Mouse (Mus musculus): Measurements from ENCODE around the gene Ppp4r4. TPM values are rescaled to one million over a fixed set of nuclear protein-coding genes. Genes with fewer than 3 reads are reported as not detected.
"Not testable (repeated sequence)": the region's sequence is repeated elsewhere in the genome, so short reads cannot be mapped to it uniquely, and the experiment has no call there.

Gene Ppp4r4
- under 1 TPM; 0.27 to 0.84 TPM for total RNA-seq (2021)
- long read RNA-seq, experiment 1, result 0 reads
- long read RNA-seq, experiment 2, result 0 reads

DNA sequence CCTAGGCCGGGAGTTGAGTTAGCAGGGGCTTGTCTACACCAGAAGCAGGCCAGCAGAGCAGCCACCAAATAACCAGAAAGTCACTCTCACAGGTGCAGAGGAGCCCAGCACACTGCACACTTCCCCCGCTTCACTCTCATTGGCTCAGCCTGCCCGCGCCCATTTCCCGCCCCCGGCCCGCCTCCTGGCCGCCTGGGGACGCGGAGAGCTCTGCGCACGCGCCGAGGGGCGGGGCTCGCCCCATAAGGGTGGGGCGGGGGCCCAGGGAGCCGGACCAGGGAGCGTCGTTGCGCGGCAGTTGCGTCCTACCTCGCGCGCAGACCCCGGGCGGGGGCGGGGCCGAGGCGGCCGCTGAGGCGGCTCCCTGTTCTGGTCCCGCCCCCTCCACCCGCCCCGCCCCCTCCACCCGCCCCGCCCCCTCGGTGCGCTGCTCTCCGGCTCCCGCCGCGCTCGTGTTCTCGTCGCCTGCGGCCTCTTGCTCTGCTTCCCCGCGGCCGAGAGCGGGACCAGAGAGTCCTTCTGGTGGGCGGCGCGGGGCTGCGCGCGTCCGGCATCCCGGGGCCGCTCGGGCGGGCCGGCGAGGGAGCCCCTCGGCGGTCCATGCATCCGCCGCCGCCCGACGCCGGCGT, at the start of gene Ppp4r4:
TSS of gene Ppp4r4 (plus strand) at position 264 of the 629 bp plus-strand sequence.
- peak; percentile 92 for DNase-seq
- intact Hi-C loops (cut with DNase I; ENCODE audit: low total_unique reads), result no loop called here

GRCm38 (mm10) chr12:103482781-103483180, 49.3 kb upstream of the Ppp4r4 start:
- intact Hi-C loops (cut with DNase I; ENCODE audit: low total_unique reads), result loop anchor here (5.0 kb wide), 1 partner anchor 45 kb away; no protein-coding TSS in a partner anchor
- no peak for DNase-seq

- DNase-seq, result not testable (repeated sequence)
- intact Hi-C loops (cut with DNase I; ENCODE audit: low total_unique reads), result loop anchor here (5.0 kb wide), 1 partner anchor 47 kb away; no protein-coding TSS in a partner anchor
Measured at GRCm38 (mm10) chr12:103484200-103484972, 47.7 kb upstream of the Ppp4r4 start.

GRCm38 (mm10) chr12:103486726-103487125, 45.4 kb upstream of the Ppp4r4 start:
- intact Hi-C loops (cut with DNase I; ENCODE audit: low total_unique reads), result no loop called here
- DNase-seq, result peak; percentile 28

DNA sequence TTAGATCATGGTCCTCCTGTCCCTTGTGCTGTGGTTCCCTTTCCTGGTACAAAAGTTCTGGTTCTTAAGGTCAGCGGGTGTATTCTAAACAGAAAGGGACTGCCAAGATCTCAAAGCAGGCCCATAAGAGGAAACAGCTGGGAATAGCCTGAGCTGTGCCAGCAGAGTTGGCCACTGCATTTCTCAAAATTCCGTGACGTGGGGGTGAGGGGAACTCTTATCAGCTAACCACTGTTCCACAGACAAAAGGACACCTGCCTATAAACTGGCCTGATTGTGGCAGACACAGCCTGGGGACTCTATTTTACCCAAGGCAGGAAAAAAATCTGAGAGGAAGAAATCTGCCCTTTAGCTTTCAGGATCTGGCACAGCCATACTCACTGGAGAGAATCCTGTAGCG, 44.8 kb upstream of the Ppp4r4 start:
- DNase-seq, result peak; percentile 28
- intact Hi-C loops (cut with DNase I; ENCODE audit: low total_unique reads), result no loop called here

- DNase-seq, result no peak
- intact Hi-C loops (cut with DNase I; ENCODE audit: low total_unique reads), result no loop called here
Measured at GRCm38 (mm10) chr12:103487750-103488149, 44.3 kb upstream of the Ppp4r4 start.

DNA sequence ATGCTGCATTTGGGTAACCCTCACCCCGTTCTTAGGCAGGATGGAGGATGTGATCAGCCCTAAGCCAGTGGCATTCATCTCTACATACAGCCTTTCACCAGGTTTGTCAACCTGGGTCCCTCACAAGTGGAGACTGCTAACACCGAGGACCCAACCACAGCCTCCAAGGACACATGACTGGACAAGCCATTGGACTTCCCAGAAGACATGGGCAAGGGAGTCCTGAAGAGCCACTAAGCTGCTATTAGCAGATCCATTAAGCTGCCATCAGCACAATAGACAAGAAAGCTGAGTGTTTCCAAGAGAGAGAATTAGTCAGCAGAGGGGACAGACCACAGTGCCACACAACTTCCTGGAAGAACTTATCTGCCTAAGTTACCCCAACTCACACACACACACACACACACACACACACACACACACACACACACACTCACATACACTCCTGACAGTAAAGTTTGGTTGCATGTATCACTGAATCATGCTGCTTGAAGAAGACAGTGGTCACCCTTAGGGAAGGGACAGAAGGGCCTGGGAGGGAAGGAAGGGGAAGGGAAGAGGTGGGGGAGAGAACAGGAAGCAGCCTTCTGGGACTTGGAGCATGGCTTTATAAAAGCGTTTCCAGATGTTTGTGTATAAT, 40.9 kb upstream of the Ppp4r4 start:
- intact Hi-C loops (cut with DNase I; ENCODE audit: low total_unique reads), result no loop called here
- no peak for DNase-seq

- intact Hi-C loops (cut with DNase I; ENCODE audit: low total_unique reads), result loop anchor here (2.0 kb wide), 1 partner anchor 66 kb away; no protein-coding TSS in a partner anchor
Measured at GRCm38 (mm10) chr12:103492767-103493166, 39.3 kb upstream of the Ppp4r4 start.

DNA sequence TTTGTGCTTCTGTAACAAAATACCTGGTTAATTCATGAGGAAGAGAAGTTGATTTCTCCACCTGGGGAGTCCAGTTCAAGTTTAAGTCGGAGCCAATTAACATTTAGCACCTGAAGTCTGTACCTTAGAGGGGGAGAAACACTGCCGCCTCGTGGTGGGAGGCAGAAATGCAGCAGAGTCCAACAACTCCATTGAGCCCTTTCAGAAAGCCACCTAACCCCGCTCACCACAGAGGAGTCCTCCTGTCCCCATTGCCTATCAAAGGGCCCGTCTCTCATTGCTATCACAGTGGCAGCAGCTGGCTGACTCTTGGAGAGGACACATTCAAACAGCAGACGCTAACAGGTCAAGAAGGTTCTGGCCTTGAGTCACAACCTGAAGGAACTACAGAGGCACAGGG, 37.6 kb upstream of the Ppp4r4 start:
- peak; percentile 29 for DNase-seq
- intact Hi-C loops (cut with DNase I; ENCODE audit: low total_unique reads), result no loop called here

More at GRCm38 (mm10) chr12:103492767-103493166, 39.3 kb upstream of the Ppp4r4 start:
- peak; percentile 60 for DNase-seq

- peak; percentile 43 for DNase-seq
- intact Hi-C loops (cut with DNase I; ENCODE audit: low total_unique reads), result no loop called here
Measured at GRCm38 (mm10) chr12:103498768-103499167, 33.3 kb upstream of the Ppp4r4 start.

GRCm38 (mm10) chr12:103499261-103499660, 32.8 kb upstream of the Ppp4r4 start:
- intact Hi-C loops (cut with DNase I; ENCODE audit: low total_unique reads), result no loop called here
- no peak for DNase-seq

GRCm38 (mm10) chr12:103503300-103503699, 28.8 kb upstream of the Ppp4r4 start:
- DNase-seq, result no peak
- intact Hi-C loops (cut with DNase I; ENCODE audit: low total_unique reads), result no loop called here

- no peak for DNase-seq
- intact Hi-C loops (cut with DNase I; ENCODE audit: low total_unique reads), result no loop called here
Measured at GRCm38 (mm10) chr12:103504402-103504801, 27.7 kb upstream of the Ppp4r4 start.

DNA sequence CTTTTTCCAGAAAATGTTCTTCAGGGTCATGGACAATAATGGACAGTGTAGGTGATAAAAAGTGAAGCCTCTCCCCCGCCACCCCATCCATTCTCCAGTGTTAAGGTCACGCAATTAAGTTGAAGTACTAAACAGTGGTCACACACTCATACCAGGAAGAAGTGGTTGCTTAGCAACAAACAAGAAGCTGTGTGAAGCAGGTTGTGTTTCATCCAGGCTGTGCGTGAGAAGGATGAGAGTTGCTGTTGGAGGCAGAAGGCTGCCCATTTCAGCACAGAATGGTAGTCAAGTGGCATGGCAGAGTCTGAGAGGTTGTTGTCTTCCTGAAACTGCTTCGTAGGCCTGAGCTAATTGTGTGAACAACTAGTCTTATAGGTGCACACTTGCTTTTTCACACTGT, 23.7 kb upstream of the Ppp4r4 start:
- no peak for DNase-seq
- intact Hi-C loops (cut with DNase I; ENCODE audit: low total_unique reads), result no loop called here

DNA sequence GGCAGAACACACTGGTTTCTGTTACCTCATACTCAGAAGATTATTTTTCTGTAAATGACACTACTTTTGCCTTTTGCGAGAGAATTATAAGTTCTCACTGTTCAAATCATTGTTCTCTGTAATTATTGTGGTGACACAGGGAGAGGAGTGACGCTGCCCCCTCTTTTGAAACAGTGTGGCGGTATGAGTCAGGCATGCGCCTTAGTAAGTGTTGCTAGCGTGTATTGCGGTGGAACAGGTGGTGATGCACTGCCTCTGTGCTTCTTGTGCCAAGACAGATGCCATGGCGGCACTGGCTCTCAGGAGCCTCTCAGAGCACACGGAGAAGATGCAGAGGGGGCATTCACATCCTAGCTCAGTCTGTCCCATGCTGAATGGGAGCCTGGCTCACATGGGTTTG, 22.2 kb upstream of the Ppp4r4 start:
- DNase-seq, result no peak
- intact Hi-C loops (cut with DNase I; ENCODE audit: low total_unique reads), result no loop called here

DNA sequence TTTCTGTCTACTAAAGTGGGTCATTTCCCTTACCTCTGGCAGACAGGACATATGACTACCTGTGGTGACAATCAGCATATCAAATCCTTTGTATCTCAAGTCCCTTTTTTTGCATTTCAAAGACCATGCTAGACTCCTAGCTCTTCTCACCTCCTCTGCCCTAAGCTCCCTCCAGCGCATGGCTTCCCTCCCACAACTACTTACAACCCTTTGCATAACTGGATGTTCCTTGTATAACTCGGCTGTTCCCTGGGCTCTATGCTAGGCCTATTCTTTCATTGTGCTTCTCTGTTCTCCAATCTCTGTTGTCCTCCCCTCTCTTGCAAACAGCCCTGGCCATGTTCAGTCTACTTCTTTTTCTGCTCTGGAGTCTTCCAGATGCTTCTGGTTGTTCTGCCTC, 20.5 kb upstream of the Ppp4r4 start:
- intact Hi-C loops (cut with DNase I; ENCODE audit: low total_unique reads), result no loop called here
- no peak for DNase-seq

- no peak for DNase-seq
- intact Hi-C loops (cut with DNase I; ENCODE audit: low total_unique reads), result no loop called here
Measured at GRCm38 (mm10) chr12:103513039-103513438, 19.0 kb upstream of the Ppp4r4 start.

DNA sequence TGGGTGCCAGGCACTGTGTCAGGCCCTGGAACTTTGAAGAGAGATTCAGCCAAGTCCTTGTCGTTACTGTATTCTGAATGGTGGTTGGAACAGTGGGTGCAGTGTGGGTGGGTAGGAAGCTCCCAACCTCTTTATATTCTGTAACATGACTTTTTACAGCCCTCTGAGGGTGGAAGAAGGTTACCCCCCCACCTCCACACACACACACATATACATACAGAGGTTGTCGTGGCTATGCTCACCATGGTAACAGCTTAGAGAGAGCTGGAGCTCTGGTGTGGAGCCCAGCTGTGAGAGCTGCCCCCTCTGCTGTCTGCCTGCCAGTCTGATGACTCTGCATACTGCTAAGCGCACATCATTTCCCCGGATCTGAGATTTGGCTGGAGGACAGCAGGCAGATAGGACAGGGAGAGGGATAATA, 18.6 kb upstream of the Ppp4r4 start:
- intact Hi-C loops (cut with DNase I; ENCODE audit: low total_unique reads), result no loop called here
- no peak for DNase-seq

DNA sequence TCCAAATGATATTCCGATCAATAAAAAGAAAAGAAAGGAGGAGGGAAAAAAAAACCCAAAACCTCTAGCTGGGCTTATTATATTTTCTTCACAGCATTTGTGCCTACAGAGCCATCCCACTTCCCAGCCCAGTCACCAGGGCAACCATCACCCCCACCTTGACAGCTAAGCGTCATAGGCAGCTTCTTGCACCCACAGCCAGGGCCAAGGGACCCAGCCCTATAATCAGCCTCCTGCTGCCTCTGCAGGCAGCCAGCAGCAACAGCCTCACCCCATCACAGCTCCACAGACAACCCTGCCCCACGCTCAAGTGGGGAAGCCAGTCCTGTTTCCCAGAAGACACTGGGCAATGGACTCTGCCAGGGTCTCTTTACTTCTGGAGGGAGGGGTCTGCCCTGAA, 17.7 kb upstream of the Ppp4r4 start:
- DNase-seq, result no peak
- intact Hi-C loops (cut with DNase I; ENCODE audit: low total_unique reads), result no loop called here

DNA sequence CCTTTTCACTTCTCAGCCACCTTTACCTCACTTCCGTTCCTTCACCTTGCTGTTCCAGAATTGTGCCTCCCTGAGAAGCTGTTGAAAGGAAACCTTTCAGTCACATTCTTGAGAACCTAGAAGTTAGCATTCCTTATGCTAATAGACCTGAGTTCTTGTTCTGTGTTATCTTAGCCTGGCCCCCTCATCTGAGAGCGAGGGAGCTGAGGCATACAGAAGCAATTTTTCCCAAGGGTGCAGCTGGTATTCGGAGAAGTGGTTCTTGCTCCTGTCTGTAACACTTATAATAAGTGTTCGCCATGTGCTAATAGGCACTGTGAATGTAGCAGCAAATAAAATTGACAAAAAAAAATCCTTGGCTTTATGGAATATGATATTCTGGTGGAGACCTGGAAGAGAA, 16.4 kb upstream of the Ppp4r4 start:
- DNase-seq, result no peak
- intact Hi-C loops (cut with DNase I; ENCODE audit: low total_unique reads), result no loop called here
